Mouse (Mus musculus): ENCODE measurements around the gene Josd1.
"Not testable (repeated sequence)": the region's sequence is repeated elsewhere in the genome, so short reads cannot be mapped to it uniquely, and the experiment has no call there.

Josd1 gene

DNA sequence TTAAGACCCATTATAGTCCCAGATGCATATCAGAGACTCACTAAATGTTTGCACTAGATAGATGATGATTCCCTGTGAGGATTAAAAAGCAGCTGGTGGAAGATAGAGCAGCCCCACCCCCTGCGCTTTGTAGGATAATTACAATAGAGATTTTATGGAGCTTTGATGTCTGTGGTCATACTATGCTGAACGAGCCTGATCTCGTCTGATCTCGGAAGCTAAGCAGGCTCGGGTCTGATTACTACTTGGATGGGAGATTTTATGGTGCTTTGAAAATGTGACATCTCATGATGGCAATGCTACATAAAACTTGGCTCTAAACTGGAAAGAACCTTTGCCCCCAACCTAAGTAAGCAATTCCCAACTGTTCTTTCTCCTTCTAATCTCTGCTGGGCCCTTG, 4.6 kb upstream of the Josd1 start:
- peak; percentile 26 for DNase-seq (ENCODE audit: low read depth, low spot score)

DNA sequence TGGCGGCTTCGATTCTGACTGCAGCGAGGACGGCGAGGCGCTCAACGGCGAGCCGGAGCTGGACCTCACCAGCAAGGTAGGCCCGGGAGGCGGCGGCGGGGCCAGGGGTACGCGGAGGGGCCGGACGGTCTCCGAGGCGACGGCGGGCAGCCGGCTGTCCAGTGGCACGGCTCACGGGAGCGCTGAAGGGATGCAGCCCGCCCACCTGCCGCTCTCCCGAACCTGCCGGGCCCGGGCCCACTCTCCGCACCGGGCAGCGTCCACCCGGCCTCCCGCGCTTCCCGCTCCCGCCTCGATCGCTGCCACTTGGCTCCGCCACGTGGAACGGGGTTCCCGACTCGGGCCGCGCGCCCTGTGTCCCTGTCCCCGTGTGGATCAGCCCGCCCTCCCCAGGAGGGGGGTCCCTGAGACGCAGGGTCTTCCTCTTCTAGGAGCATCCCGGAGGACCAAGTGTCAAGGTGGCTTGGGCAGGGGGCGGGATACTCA, 3.3 kb upstream of the Josd1 start:
- DNase-seq (ENCODE audit: low read depth, low spot score) = no peak

DNA sequence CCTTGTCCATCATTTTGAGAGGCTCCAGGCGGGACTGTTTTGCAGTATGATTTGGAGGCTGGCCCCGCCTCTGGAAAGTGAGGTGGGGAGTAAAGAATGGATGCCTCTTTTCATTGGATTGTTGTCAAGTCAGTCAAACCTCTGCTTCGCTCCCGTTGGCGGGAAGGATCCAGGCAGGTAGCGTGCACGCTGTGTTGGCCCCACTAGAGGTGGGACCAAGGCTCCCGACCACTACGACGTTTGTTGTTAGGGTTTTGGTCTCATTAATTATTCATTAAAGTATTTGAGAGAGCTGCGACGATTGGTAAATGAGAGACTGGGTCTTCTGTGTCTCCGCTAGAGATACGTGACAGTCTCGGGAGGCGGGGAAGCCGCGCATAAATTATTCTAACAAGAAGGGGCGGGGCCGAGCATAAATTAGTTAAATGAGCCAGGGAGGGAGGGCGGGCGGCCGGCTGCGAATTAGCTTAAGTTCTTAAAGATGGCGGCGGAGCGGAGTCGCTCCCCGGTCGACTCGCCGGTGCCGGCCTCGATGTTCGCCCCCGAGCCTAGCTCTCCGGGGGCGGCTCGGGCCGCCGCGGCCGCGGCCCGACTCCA, 2.8 kb upstream of the Josd1 start, which contains the start of gene Gtpbp1:
Gene Gtpbp1, plus strand, starts transcription at position 420 of the 597 bp plus-strand sequence.
- peak; percentile 98 for DNase-seq (ENCODE audit: low read depth, low spot score)

DNA sequence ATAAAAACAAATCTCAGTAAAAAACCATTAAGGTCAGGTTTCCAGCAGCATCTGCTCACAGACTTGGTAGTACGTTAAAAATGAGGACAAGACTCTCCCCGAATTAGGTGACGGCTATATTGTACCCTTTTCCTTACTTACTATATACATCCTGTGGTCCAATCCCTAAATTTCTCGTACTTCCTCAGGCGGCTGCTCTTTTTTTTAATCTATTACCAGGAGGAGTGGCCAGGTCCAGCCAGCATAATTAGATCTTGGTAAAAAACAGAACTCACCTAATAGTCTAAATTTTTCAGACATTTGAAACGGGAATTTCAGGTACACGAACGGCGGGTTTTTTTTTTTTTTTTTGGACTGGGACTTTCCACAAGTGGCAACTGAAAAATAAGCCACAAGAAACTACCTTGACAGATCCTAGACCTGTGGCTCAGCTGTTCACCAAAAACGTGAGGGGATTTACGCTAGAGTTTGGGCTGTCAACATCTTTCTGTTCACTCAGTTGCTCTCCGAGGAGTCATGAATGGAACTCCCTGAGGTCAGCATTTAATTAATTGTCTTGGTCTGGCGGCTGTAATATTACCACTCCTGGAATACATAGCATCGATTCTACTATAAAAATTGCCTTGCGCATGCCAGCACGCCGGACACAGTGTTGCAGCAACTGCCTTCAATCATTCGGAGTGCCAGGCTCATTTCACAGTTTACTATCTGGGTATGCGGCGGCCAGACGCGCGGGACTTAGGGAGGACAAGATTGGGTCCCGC, 2.1 kb upstream of the Josd1 start:
- DNase-seq (ENCODE audit: low read depth, low spot score) = peak; percentile 74

DNA sequence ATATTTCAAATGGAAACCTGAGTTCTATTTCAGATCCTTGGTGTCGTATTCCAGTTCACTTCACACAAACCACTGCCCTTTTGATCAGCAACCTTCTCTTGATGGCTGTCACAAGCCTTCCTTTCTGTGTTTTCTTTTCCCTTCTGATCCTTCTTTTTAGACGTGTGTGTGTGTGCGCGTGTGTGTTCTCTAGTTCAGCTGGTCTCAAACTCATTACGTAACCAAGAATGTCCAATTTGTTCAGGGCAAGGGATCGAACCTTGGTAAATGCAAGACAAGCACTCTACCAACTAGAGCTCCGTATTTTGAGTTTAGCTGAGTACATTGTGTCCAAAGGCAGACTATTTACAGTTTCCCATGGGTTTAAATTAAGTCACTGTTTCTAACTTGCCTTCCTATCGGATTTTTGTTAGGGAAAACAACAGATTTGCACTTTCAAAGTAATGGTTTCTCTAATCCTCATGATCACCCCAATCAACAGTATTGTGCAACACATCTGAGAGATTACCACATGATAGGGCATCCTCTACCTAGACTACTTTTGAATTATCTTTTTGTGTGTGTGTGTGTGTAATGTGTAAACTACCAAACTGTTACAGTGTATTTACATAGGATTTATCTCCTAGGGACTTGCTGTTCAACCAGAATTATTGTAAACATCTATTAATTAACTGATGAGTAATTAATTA, 693 bp upstream of the Josd1 start:
- DNase-seq (ENCODE audit: low read depth, low spot score) = no peak

DNA sequence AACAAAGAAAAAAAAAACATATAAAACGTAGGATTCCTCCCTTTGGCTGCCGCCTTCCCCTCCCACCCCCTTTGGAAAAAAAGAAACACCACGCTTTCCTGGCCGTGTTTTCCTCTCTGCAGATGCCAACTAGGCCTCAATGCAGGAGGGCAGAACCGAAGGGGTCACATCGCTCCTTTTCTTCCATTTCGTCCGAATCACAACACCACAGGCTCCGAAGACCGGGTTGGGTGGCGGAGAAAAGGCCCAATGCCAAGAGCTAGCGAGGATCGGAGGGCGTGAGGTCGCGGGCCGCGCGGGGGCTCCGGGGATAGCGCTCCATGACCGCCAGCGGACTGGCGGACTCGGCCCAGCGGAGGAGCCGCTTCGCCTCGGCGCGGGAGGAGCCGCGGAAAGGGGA, 544 bp downstream of the Josd1 start:
- DNase-seq (ENCODE audit: low read depth, low spot score) = no peak

DNA sequence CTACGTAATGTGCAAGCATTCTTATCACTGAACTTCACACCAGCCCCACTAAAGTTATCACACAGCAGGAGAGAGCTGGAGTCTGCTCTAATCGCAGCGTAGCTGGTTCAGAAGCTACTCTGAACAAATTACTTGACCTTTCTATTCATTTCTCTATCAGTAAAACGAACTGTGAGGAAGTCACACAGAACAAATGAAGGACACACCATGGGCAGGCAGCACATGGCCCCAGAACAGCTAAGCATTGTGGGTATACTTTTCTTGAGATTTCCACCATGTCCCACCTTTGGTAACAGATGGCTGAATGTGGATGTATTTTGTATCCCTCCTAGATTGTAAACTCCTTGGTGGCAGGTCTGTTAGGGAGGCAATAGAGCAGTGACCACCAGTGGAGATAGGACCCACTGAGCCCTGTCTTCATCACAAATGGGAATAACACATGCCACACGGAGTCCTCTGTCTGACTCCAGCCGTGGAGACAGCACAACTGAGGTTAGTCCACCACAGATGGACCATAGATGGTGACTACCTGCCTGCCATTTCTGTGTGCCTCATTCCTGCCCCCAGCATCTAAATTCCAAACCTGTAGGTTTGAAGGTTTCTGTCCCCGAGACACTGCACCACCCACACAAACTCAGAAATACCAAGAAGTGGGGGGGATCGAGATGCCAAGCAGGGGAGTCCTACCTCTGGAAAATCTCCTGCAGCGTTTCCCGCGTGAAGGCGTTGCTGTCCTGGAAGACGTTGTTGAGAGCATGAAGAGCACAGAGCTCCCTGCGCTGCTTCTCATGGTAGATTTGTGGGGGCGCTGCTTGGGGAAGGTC, 1.5 kb downstream of the Josd1 start:
- DNase-seq (ENCODE audit: low read depth, low spot score) = peak; percentile 22

DNA sequence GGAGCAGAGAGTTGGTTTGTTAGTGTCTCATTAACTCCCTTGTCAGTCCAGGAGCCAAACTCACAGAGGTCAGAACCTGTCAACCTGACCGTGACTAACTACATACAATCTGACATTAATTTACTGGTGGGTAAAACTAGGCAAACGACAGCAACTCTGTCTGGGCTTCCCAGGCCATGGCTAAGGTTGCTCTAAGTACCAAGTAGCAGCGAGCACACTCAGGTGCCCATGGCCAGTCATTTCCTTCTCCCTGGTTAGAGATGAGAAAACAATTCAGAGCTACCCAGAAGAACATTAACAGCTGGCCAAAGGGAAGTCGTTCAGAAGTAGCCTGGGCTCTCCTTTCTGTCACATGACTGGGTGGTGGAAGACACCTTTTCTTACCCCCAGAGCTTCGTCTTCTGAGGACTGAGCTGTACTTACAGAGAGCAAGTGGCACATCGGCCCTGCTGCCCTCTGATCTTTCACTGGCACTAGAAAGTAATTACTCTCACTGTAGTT, 2.5 kb downstream of the Josd1 start:
- no peak for DNase-seq (ENCODE audit: low read depth, low spot score)

DNA sequence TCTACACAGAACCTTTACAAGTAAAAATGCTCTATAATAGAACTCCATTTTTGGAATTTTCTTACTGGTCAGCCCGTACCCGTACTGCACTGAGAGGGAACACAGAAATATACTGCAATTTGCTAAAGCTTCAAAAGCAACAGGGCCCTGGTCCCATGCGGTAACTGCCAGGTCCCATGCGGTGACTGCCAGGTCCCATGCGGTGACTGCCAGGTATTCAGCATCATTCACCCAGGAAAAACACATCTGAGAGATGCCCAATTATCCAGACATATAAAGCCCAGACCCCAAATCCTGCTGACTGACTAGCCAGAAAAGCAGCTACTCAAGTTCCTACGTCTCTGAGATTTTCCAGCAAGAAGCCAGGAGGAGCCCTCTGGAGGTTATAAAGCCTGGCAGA, 3.1 kb downstream of the Josd1 start:
- DNase-seq (ENCODE audit: low read depth, low spot score) = no peak

DNA sequence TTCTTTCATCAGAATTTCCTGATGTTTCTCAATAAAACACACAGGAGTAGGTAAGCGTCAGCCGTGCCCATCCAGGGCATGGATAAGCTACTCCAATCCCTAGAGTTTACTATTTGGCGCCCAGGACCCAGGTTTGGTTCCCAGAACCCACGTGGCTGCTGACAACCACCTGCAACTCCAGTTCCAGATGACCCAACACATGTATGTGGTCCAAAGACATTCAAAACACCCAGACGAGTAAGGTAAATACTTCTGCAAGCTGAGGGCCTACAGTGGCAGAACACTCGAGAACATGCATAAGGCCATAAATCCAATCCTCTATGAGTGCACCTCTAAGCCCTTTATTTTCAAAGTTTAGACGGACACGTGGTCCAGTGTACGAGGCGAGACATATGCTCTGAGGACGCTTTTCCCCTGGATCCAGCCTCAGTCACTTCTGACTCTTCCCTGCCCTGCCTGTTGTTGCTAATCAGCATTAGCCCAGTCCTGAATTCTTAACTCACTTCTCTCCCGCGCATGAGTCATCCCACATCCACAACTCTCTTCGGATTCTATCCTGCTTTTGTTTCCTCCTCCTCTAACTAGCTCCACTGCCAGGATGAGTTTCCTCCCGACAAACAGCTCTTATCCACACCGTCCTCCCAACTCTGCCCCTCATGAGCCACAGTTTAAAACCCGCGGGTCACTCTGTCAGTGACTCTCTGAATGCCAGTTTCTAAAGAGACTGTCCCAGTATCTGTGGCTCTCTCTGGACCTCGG, 3.8 kb downstream of the Josd1 start:
- DNase-seq (ENCODE audit: low read depth, low spot score) = no peak

DNA sequence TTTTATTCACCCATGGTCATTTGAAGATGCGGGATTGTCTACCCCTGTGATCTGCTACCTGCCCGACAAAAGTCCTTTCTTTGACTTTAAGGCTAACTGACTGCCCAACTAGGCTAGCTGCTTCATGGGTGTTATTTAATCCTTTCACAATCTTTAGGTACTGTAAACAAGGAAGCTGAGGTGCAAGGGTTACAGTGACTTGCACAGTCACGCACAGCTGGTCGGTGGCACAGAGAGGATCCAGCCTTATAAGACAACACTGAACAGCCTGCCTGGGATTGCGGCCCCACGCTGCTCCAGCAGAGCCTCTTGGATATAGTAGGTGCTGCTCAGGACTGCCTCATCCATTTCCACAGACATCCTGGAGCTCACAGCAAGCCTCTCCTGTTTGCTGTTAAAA, 4.6 kb downstream of the Josd1 start:
- no peak for DNase-seq (ENCODE audit: low read depth, low spot score)

DNA sequence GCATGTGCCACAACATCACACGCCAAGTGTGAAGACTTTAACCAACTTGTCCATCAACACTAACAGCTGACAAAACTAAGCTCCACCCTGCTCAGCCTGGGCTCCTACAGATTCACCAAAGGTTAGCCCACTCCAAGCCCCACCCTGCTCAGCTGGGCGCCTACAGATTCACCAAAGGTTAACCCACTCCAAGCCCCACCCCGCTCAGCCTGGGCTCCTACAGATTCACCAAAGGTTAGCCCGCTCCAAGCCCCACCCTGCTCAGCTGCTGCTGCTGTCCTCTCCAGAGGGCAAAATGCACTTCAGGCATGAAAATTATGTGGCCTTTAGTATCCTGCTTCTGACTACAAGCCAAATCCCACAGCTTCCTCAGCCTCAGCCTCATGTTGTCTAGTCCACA, 5.7 kb downstream of the Josd1 start:
- no peak for DNase-seq (ENCODE audit: low read depth, low spot score)

DNA sequence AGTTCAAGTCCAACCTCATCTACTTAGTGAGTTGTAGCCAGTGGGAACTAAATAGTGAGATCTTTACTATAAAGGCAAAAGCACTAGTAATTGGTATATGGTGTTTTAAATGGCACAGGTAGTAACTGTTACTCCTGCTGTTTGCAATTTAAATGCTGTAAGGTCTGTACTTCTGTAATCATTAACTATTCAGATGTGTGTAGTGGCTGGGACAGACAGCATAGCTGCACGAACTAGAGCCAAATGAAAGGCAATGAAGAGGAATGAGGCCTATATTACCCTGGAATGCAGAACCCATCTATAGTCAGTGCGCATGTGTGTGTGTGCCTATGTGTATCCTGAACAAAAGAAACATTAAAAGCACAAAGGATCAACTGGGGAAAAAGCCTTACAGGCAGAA, 9.8 kb downstream of the Josd1 start:
- DNase-seq (ENCODE audit: low read depth, low spot score) = no peak

DNA sequence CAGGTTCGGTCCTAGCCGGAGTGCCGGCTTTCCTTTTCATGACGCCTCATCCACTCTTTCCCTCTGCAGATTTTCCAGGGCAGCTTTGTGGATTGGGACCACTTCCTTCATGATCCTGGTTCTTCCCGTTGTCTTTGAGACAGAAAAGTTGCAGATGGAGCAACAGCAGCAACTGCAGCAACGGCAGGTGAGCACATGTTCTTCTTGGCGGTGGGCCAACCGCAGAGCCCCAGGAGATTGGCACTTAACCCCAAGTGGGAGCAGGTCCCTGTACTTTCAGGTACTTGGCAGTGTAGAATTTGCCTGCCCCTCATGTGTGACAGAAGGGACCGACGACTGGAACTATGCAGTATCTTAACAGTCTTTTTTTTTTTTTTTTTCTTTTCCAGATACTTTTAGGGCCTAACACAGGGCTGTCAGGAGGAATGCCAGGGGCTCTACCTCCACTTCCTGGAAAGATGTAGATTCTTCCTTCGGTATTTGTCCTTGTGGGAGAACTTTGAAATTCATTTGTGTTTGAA, 15.8 kb downstream of the Josd1 start:
- DNase-seq (ENCODE audit: low read depth, low spot score) = not testable (repeated sequence)

DNA sequence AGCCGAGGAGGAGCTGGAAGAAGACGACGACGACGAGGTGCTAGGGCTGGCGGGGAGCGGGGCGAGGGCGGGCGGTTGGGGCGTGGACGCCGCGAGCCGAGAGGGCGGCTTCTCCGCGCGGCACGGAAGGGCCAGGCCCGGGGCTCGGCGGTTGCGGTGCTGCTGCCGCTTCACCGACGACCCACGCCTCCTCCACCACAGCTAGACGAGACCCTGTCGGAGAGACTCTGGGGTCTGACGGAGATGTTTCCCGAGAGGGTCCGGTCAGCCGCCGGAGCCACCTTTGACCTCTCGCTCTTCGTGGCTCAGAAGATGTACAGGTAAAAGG, 16.8 kb downstream of the Josd1 start:
- DNase-seq (ENCODE audit: low read depth, low spot score) = no peak

DNA sequence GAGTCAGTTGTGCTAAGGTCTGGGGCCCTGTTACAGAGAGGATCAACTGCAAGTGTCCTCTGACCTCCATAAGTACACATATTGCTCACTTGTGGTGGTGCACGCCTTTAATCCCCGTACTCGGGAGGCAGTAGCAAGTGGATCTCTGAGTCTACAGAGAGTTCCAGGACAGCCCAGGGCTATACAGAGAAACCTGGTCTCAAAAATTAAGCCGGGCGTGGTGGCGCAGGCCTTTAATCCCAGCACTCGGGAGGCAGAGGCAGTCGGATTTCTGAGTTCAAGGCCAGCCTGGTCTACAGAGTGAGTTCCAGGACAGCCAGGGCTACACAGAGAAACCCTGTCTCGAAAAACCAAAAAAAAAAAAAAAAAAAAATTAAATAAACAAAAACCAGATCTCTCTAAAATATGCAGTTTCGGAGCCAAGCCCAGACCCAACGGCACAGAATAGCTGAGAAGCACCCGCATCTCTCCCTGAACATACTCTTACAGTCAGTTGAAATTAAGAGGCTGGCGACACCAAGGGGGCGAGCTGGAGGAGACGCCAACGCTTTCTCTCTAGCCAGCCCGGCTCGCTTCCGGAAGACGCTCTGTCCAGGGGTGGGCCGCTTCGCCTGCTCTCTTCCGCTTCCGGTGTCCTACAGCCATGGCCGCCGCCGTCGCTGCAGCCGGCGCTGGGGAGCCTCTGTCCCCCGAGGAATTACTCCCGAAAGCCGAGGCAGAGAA, 17.3 kb downstream of the Josd1 start, which contains the start of gene Tomm22:
Gene Tomm22, plus strand, starts transcription at position 613 of the 723 bp plus-strand sequence.
- DNase-seq (ENCODE audit: low read depth, low spot score) = peak; percentile 93

DNA sequence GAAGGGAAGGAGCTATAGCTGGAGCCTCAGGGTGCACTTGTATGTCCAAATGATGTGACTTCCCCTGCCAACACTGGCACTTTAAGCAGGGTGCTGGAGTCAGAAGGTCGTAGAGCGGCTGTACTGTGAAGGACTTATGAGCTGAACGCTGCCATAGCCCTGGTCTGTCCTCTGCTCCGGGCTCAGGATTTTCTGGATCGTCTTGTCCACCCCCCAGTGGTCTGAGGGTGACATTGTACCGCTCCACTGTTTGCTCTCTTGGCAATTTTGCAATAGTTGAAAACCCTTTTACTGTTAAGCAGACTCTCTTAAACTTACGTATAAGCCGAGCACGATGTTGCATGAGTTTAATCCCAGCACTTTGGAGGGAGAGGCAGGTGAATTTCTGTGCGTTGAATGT, 18.5 kb downstream of the Josd1 start:
- DNase-seq (ENCODE audit: low read depth, low spot score) = no peak

DNA sequence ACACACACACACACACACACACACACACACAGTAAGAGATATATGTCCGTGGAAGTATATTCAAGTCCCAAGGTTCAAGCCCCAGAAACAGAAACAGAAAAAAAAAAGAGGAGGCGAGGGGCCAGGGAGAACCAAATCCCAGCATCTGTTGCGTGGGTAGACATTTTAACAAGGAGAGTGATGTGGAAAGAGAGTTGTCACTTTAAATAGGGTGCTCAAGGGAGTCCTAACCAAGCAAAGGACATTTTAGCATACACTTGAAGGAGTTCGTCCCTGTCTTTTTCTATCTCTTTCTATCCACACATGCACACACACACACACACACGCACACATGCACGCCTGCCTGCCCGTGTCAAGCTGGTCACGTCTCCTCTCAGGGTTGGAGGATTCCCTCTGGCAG, 23.1 kb downstream of the Josd1 start:
- DNase-seq (ENCODE audit: low read depth, low spot score) = no peak

DNA sequence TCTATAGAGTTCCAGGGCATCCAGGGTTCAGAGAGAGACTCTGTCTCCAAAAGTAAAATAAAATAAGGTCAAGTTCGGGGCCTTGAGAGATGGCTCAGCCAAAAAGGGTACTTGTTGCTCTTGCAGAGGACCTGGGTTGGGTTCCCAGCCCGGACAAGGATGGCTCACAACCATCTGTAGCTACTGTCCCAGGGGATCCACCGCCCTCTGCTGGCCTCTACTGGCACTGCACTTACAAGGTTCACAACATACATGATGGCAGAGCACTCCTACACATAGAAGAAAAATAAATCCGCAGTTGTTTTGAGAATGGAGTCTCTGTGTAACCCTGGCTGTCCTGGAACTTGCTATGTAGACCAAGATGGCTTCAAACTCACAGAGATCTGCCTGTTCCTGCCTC, 25.9 kb downstream of the Josd1 start:
- peak; percentile 79 for DNase-seq (ENCODE audit: low read depth, low spot score)
